Mouse (Mus musculus): ENCODE results near the gene Sugp2. TPM values are rescaled to one million over a fixed set of nuclear protein-coding genes. Genes with fewer than 3 reads are reported as not detected.

Sugp2 gene
- total and polyA plus RNA-seq, 3 experiments, result 10.0 to 23.6 (median 20.1) TPM

DNA sequence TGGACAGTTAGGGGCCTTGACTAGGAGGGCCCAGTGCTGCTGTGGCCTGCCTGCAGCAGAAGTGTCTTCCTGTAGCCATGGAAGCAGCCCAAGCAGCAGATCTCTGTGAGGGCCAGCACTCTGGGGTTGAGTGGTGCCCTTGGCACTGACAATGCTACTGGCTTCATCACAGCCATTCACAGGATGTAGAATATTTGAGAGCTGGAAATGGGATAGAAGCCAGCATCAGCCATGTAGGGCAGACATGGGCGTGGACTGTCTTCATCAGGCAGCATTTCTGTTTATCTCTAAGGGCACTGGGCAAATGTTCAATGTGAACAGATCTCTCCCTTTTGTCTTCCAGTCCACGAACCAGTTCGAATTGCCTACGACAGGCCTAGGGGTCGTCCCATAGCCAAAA, 24.6 kb downstream of the Sugp2 start:
- no peak for DNase-seq (ENCODE audit: extremely low read depth)
- H3K9me3 ChIP-seq (replicated peaks; ENCODE audit: low read length), result no peaks in the 10 kb centered on the region
- no peaks in the 10 kb centered on the region for H3K79me2 ChIP-seq (replicated peaks; ENCODE audit: control insufficient read depth, extremely low read depth, insufficient read depth, poor library complexity, severe bottlenecking)
- TF ChIP-seq BHLHE40 (IDR thresholded peaks at IDR 0.05; ENCODE audit: low read depth, low read length) (no peak), CTCF (conservative IDR thresholded peaks at IDR 0.05 in 1 of 2, IDR thresholded peaks at IDR 0.05 in 1 of 2; ENCODE audit: low read depth in 2 of 2, low read length in 2 of 2) (no peak), ZMIZ1 (IDR thresholded peaks at IDR 0.05; ENCODE audit: low read depth, low read length) (no peak), MYC (IDR thresholded peaks at IDR 0.05; ENCODE audit: low read depth, low read length) (no peak), MEF2A (IDR thresholded peaks at IDR 0.05; ENCODE audit: borderline replicate concordance, low read depth, low read length) (no peak), NRF1 (IDR thresholded peaks at IDR 0.05; ENCODE audit: low read depth, low read length) (no peak), RCOR1 (conservative IDR thresholded peaks at IDR 0.05; ENCODE audit: low read depth, low read length) (no peak), ZKSCAN1 (IDR thresholded peaks at IDR 0.05; ENCODE audit: borderline replicate concordance, low read depth, low read length) (no peak), GABPA (IDR thresholded peaks at IDR 0.05; ENCODE audit: insufficient replicate concordance, low read depth, low read length) (no peak)
- in situ Hi-C loops (cut with MboI; ENCODE audit: low pct_ligation_motif_present, low pct_unique_long_range_greater_than_20kb, low sequenced_read_pairs), result no loop called here
- H3K4me3 ChIP-seq (replicated peaks in 1 of 3; ENCODE audit: low read depth in 2 of 3, low read length in 2 of 3, poor library complexity in 1 of 3), result no peak overlapping the region
- H3K27ac ChIP-seq (ENCODE audit: insufficient read depth, low read depth), result no peak overlapping the region
- H3K9ac ChIP-seq (ENCODE audit: insufficient read depth, low read depth), result no peak overlapping the region
- H3K36me3 ChIP-seq (replicated peaks in 1 of 2; ENCODE audit: control insufficient read depth in 1 of 2, insufficient read depth in 1 of 2, low read length in 1 of 2), result peaks cover 86 to 98% of the 10 kb centered on the region in 2 experiments
- H3K27me3 ChIP-seq (replicated peaks), result no peaks in the 10 kb centered on the region
- H3K4me2 ChIP-seq (ENCODE audit: insufficient read depth, low read depth, poor library complexity, severe bottlenecking), result no peak overlapping the region
- H3K4me1 ChIP-seq (ENCODE audit: control insufficient read depth in 1 of 2, insufficient read depth in 2 of 2), result 0 out of 4 replicates have a peak, but pooled peaks cover 0 to 2% of the 10 kb centered on the region in 2 experiments
- dilution Hi-C loops (cut with MboI; ENCODE audit: extremely low pct_ligation_motif_present, extremely low pct_unique_long_range_greater_than_20kb, low sequenced_read_pairs), result no loop called here

DNA sequence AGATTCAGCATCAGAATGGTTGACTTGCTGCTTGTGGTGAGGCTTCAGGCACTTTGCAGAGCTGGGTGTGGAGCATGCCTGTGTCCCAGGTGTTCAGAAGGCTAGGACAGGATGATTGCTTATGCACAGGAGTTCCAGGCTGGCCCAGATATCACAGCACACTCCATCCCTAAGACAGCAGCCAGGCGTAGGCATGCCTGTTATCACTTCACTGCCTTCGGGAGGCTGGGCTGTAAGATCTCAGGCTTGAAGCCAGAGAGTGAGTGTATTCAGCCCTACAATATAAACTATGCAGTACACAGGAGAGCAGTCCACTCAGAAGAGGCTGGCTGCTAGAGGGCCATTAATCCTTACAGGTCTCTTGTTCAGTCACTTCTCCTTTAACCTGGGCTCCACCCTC, 25.0 kb downstream of the Sugp2 start:
- Histone ChIP-seq H3K4me3 (replicated peaks in 1 of 3; ENCODE audit: low read depth in 2 of 3, low read length in 2 of 3, poor library complexity in 1 of 3) (no peak overlapping the region), H3K27ac (ENCODE audit: insufficient read depth, low read depth) (no peak overlapping the region), H3K4me2 (ENCODE audit: insufficient read depth, low read depth, poor library complexity, severe bottlenecking) (no peak overlapping the region), H3K4me1 (ENCODE audit: control insufficient read depth in 1 of 2, insufficient read depth in 2 of 2) (0 out of 4 replicates have a peak, but pooled peaks cover 0 to 2% of the 10 kb centered on the region in 2 experiments), H3K79me2 (replicated peaks; ENCODE audit: control insufficient read depth, extremely low read depth, insufficient read depth, poor library complexity, severe bottlenecking) (no peaks in the 10 kb centered on the region), H3K36me3 (replicated peaks in 1 of 2; ENCODE audit: control insufficient read depth in 1 of 2, insufficient read depth in 1 of 2, low read length in 1 of 2) (peaks cover 86 to 98% of the 10 kb centered on the region in 2 experiments), H3K9me3 (replicated peaks; ENCODE audit: low read length) (no peaks in the 10 kb centered on the region), H3K27me3 (replicated peaks) (no peaks in the 10 kb centered on the region), H3K9ac (ENCODE audit: insufficient read depth, low read depth) (no peak overlapping the region)
- dilution Hi-C loops (cut with MboI; ENCODE audit: extremely low pct_ligation_motif_present, extremely low pct_unique_long_range_greater_than_20kb, low sequenced_read_pairs) (no loop called here), in situ Hi-C loops (cut with MboI; ENCODE audit: low pct_ligation_motif_present, low pct_unique_long_range_greater_than_20kb, low sequenced_read_pairs) (no loop called here)
- no peak for TF ChIP-seq POLR2AphosphoS2 (IDR thresholded peaks at IDR 0.05; ENCODE audit: low read depth, low read length)
- no peak for TF ChIP-seq JUN (IDR thresholded peaks at IDR 0.05; ENCODE audit: insufficient read depth, low read depth, low read length)
- TF ChIP-seq SIN3A (IDR thresholded peaks at IDR 0.05; ENCODE audit: low read length), result no peak
- no peak for TF ChIP-seq HCFC1 (IDR thresholded peaks at IDR 0.05; ENCODE audit: low read depth, low read length)
- no peak for TF ChIP-seq ZMIZ1 (IDR thresholded peaks at IDR 0.05; ENCODE audit: low read depth, low read length)
- no peak for DNase-seq (ENCODE audit: extremely low read depth)

DNA sequence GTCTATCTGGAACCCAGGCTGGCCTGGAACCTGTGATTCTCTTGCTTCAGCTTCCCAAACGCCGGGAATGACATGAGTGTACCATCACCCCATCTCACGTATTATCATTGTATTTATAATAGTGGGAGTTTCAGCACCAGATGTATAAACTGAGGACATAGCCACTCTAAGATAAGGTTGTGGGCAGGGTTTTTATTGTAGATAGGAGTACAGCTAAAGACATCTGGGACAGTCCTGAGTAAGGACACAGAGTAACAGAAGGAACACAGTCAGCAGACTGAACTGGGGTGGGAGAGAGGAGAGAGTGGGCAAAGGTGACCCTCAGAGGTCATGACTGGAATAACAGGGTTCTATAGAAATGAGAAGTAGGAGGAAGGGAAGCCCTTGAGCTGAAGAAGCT, 33.6 kb downstream of the Sugp2 start:
- peaks cover 16 to 58% of the 10 kb centered on the region in 2 experiments for H3K36me3 ChIP-seq (replicated peaks in 1 of 2; ENCODE audit: control insufficient read depth in 1 of 2, insufficient read depth in 1 of 2, low read length in 1 of 2)
- no peaks in the 10 kb centered on the region for H3K79me2 ChIP-seq (replicated peaks; ENCODE audit: control insufficient read depth, extremely low read depth, insufficient read depth, poor library complexity, severe bottlenecking)
- no peak overlapping the region for H3K9ac ChIP-seq (ENCODE audit: insufficient read depth, low read depth)
- TF ChIP-seq ZC3H11A (IDR thresholded peaks at IDR 0.05; ENCODE audit: low read depth, low read length), result no peak
- TF ChIP-seq NELFE (IDR thresholded peaks at IDR 0.05; ENCODE audit: low read depth, low read length), result no peak
- no peak for TF ChIP-seq CHD1 (IDR thresholded peaks at IDR 0.05; ENCODE audit: low read depth, low read length)
- no peaks in the 10 kb centered on the region for H3K9me3 ChIP-seq (replicated peaks; ENCODE audit: low read length)
- H3K27ac ChIP-seq (ENCODE audit: insufficient read depth, low read depth), result no peak overlapping the region
- DNase-seq (ENCODE audit: extremely low read depth), result no peak
- in situ Hi-C loops (cut with MboI; ENCODE audit: low pct_ligation_motif_present, low pct_unique_long_range_greater_than_20kb, low sequenced_read_pairs), result no loop called here
- H3K4me3 ChIP-seq (replicated peaks in 1 of 3; ENCODE audit: low read depth in 2 of 3, low read length in 2 of 3, poor library complexity in 1 of 3), result no peak overlapping the region
- dilution Hi-C loops (cut with MboI; ENCODE audit: extremely low pct_ligation_motif_present, extremely low pct_unique_long_range_greater_than_20kb, low sequenced_read_pairs), result no loop called here
- H3K27me3 ChIP-seq (replicated peaks), result no peaks in the 10 kb centered on the region
- H3K4me1 ChIP-seq (ENCODE audit: control insufficient read depth in 1 of 2, insufficient read depth in 2 of 2), result peaks cover 13 to 17% of the 10 kb centered on the region in 2 experiments
- H3K4me2 ChIP-seq (ENCODE audit: insufficient read depth, low read depth, poor library complexity, severe bottlenecking), result no peak overlapping the region

All from CH12.LX (cell line).